Mouse (Mus musculus): ENCODE measurements around the gene Slc9a3r2. TPM values are rescaled to one million over a fixed set of nuclear protein-coding genes. Genes with fewer than 3 reads are reported as not detected.

Slc9a3r2 gene
- total RNA-seq, 2 experiments from 2014 or later = 91.1 to 140 TPM

GRCm38 (mm10) chr17:24639571-24639988 lies 10.5 kb downstream of the Slc9a3r2 start:
- intact Hi-C loops (cut with DNase I) = no loop called here
- DNase-seq = no peak

GRCm38 (mm10) chr17:24638840-24639239 lies 11.3 kb downstream of the Slc9a3r2 start:
- intact Hi-C loops (cut with DNase I) = no loop called here

GRCm38 (mm10) chr17:24638214-24638613 lies 11.9 kb downstream of the Slc9a3r2 start:
- peak in 1 of 2 experiments; percentile 50 for DNase-seq
- intact Hi-C loops (cut with DNase I) = no loop called here

More at GRCm38 (mm10) chr17:24638840-24639239, 11.3 kb downstream of the Slc9a3r2 start:
- DNase-seq = peak; percentile 61 to 65

- intact Hi-C loops (cut with DNase I) = no loop called here
- no peak for DNase-seq
Measured at GRCm38 (mm10) chr17:24636781-24637481, 13.2 kb downstream of the Slc9a3r2 start.

- DNase-seq = no peak
- intact Hi-C loops (cut with DNase I) = no loop called here
Measured at GRCm38 (mm10) chr17:24635694-24636093, 14.4 kb downstream of the Slc9a3r2 start.

- no peak for DNase-seq
- intact Hi-C loops (cut with DNase I) = no loop called here
Measured at GRCm38 (mm10) chr17:24635024-24635423, 15.1 kb downstream of the Slc9a3r2 start.

- intact Hi-C loops (cut with DNase I) = loop anchor here (2.0 to 5.0 kb wide), 2 partner anchors 17 to 33 kb away; partner anchors contain the start of genes Slc9a3r2 and Zfp598
- no peak for DNase-seq
Measured at GRCm38 (mm10) chr17:24633831-24634230, 16.3 kb downstream of the Slc9a3r2 start.

- intact Hi-C loops (cut with DNase I) = loop anchor here (2.0 to 5.0 kb wide), 2 partner anchors 18 to 34 kb away; partner anchors contain the start of genes Slc9a3r2 and Zfp598
Measured at GRCm38 (mm10) chr17:24632813-24633449, 17.2 kb downstream of the Slc9a3r2 start.

GRCm38 (mm10) chr17:24632167-24632812 lies 17.8 kb downstream of the Slc9a3r2 start, which contains the start of the genes Tsc2 and Nthl1:
Gene Tsc2, minus strand, starts transcription at chr17:24632630.
Gene Nthl1, plus strand, starts transcription at chr17:24632680.
- intact Hi-C loops (cut with DNase I) = loop anchor here (2.0 to 5.0 kb wide), 2 partner anchors 19 to 35 kb away; partner anchors contain the start of genes Slc9a3r2 and Zfp598
- peak; percentile 82 to 89 for DNase-seq

More at GRCm38 (mm10) chr17:24632813-24633449, 17.2 kb downstream of the Slc9a3r2 start:
- peak; percentile 74 to 80 for DNase-seq

- intact Hi-C loops (cut with DNase I) = loop anchor here (5.0 kb wide), 1 partner anchor 37 kb away; the partner anchor contains the start of gene Zfp598
- DNase-seq = no peak
Measured at GRCm38 (mm10) chr17:24630072-24630471, 20.1 kb downstream of the Slc9a3r2 start.

- intact Hi-C loops (cut with DNase I) = loop anchor here (1.0 to 5.0 kb wide), 3 partner anchors 79 to 136 kb away; partner anchors contain the start of gene Tbl3
- peak; percentile 76 to 86 for DNase-seq
Measured at GRCm38 (mm10) chr17:24628646-24629045, 21.5 kb downstream of the Slc9a3r2 start.

- intact Hi-C loops (cut with DNase I) = loop anchor here (5.0 kb wide), 2 partner anchors 82 to 133 kb away; partner anchors contain the start of gene Tbl3
- DNase-seq = no peak
Measured at GRCm38 (mm10) chr17:24625472-24625871, 24.7 kb downstream of the Slc9a3r2 start.

- DNase-seq = no peak
- intact Hi-C loops (cut with DNase I) = no loop called here
Measured at GRCm38 (mm10) chr17:24617561-24618194, 32.4 kb downstream of the Slc9a3r2 start.

GRCm38 (mm10) chr17:24610711-24611110 lies 39.4 kb downstream of the Slc9a3r2 start:
- DNase-seq = no peak
- intact Hi-C loops (cut with DNase I) = no loop called here

- no peak for DNase-seq
- intact Hi-C loops (cut with DNase I) = no loop called here
Measured at GRCm38 (mm10) chr17:24608874-24609273, 41.3 kb downstream of the Slc9a3r2 start.

GRCm38 (mm10) chr17:24608370-24608769 lies 41.8 kb downstream of the Slc9a3r2 start:
- intact Hi-C loops (cut with DNase I) = no loop called here
- no peak for DNase-seq

GRCm38 (mm10) chr17:24604557-24604956 lies 45.6 kb downstream of the Slc9a3r2 start:
- DNase-seq = no peak
- intact Hi-C loops (cut with DNase I) = no loop called here

GRCm38 (mm10) chr17:24603961-24604360 lies 46.2 kb downstream of the Slc9a3r2 start:
- no peak for DNase-seq
- intact Hi-C loops (cut with DNase I) = no loop called here

- intact Hi-C loops (cut with DNase I) = no loop called here
- no peak for DNase-seq
Measured at GRCm38 (mm10) chr17:24600502-24600901, 49.6 kb downstream of the Slc9a3r2 start.

GRCm38 (mm10) chr17:24597989-24598388 lies 52.1 kb downstream of the Slc9a3r2 start:
- DNase-seq = no peak
- intact Hi-C loops (cut with DNase I) = no loop called here
